Mouse (Mus musculus) stomach, embryonic 15.5 days (tissue): ENCODE measurements at regions not wholly inside any gene's neighbourhood (a gene's known extent, or its start where the extent isn't known, plus 50 kb on each side); places are given as distances from the start of the nearest gene placed in this dataset.

ENCODE experiments used
- ATAC-seq: fragments of 200-750 bp; cut with Nextera tagmentation; 2 replicates; pipeline ENCODE4 v1.8.0; 2017; ENCODE audit warnings: low read depth, moderate number of reproducible peaks, moderate TSS enrichment; ENCODE audit not compliant: insufficient read depth, low FRiP score
- H3K27ac ChIP-seq: fragments of 300-500 bp; sonication (generic); 2 replicates; pipeline ENCODE4 v1.5.1; 2015; ENCODE audit warnings: mild to moderate bottlenecking, inconsistent platforms
- H3K27me3 ChIP-seq: fragments of 300-500 bp; sonication (generic); replicated peaks from 2 replicates; pipeline ENCODE4 v1.6.1; 2015; ENCODE audit warnings: inconsistent platforms
- H3K36me3 ChIP-seq: fragments of 300-500 bp; sonication (generic); 2 replicates; pipeline ENCODE4 v1.6.1; 2015; ENCODE audit warnings: inconsistent platforms
- H3K4me1 ChIP-seq: fragments of 300-500 bp; sonication (generic); 2 replicates; pipeline ENCODE4 v1.6.1; 2015; ENCODE audit warnings: inconsistent platforms
- H3K4me2 ChIP-seq: fragments of 300-500 bp; sonication (generic); 2 replicates; pipeline ENCODE4 v1.6.1; 2015; ENCODE audit warnings: mild to moderate bottlenecking, inconsistent platforms
- H3K4me3 ChIP-seq: fragments of 300-500 bp; sonication (generic); replicated peaks from 2 replicates; pipeline ENCODE4 v1.5.1; 2015; ENCODE audit warnings: inconsistent platforms
- H3K9ac ChIP-seq: fragments of 300-500 bp; sonication (generic); 2 replicates; pipeline ENCODE4 v1.6.1; 2015; ENCODE audit warnings: inconsistent platforms
- H3K9me3 ChIP-seq: fragments of 300-500 bp; sonication (generic); 2 replicates; pipeline ENCODE4 v1.6.1; 2016; ENCODE audit warnings: inconsistent platforms
- WGBS: fragments of 180-500 bp; shearing (Covaris S2); methylation state at CpG from one replicate; pipeline ENCODE4 v1.1.7; 2015; 5-methylcytosine and 5-hydroxymethylcytosine counted together

- ATAC-seq, result no peak
- H3K9me3 ChIP-seq, result no peaks in the 10 kb centered on the region
- no peak overlapping the region for H3K4me3 ChIP-seq
- H3K4me2 ChIP-seq, result no peak overlapping the region
- H3K27ac ChIP-seq, result no peak overlapping the region
- no peak overlapping the region for H3K9ac ChIP-seq
- H3K27me3 ChIP-seq, result no peaks in the 10 kb centered on the region
- WGBS, result 66% methylated on average over 11 of the region's 11 CpGs
- H3K4me1 ChIP-seq, result no peaks in the 10 kb centered on the region
- no peaks in the 10 kb centered on the region for H3K36me3 ChIP-seq
Measured at GRCm38 (mm10) chr13:104577856-104578255, 214.4 kb upstream of the Srek1ip1 start.

GRCm38 (mm10) chr13:104580686-104581350 lies 211.5 kb upstream of the Srek1ip1 start:
- Histone ChIP-seq H3K27ac (no peak overlapping the region), H3K9ac (no peak overlapping the region), H3K36me3 (no peaks in the 10 kb centered on the region), H3K4me1 (no peaks in the 10 kb centered on the region), H3K27me3 (no peaks in the 10 kb centered on the region), H3K4me2 (no peak overlapping the region), H3K4me3 (no peak overlapping the region), H3K9me3 (no peaks in the 10 kb centered on the region)
- ATAC-seq, result no peak
- 49% methylated on average over 9 of the region's 9 CpGs for WGBS
